Mouse (Mus musculus): Measurements from ENCODE around the gene Map3k19. TPM values are rescaled to one million over a fixed set of nuclear protein-coding genes. Genes with fewer than 3 reads are reported as not detected.

The Map3k19 gene
- polyA plus RNA-seq, 1 experiment from 2014 or later: not detected

DNA sequence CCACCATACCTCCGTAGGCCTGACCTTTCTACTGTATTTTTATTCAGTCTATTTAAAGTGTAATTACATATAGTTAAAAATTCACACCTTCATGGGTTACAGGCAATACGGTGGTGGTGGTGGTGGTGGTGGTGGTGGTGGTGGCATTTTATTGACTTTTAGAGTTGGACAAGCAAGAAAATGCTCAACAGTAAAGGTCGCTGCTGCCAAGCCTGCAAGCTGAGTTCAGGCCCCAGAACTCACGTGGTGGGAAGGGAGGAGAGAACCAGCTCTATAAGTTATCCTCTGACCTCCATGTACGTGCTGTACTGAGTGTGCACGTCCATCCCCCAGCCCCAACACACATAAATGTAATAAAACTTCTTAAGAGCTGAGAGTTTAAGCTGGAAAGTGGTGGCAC lies 38.5 kb downstream of the Map3k19 start:
- 64% methylated on average over 6 of the region's 6 CpGs for WGBS (ENCODE audit: insufficient replicate concordance)
- no peaks in the 10 kb centered on the region for H3K27me3 ChIP-seq (ENCODE audit: control insufficient read depth, insufficient read depth, low read depth, low read length)
- H3K4me1 ChIP-seq (ENCODE audit: control insufficient read depth, low read depth, low read length): no peaks in the 10 kb centered on the region
- H3K36me3 ChIP-seq (ENCODE audit: control insufficient read depth, insufficient read depth): no peaks in the 10 kb centered on the region
- H3K9ac ChIP-seq (ENCODE audit: low read depth, low read length): no peak overlapping the region
- no peak for ATAC-seq (ENCODE audit: low read depth)
- no peak overlapping the region for H3K27ac ChIP-seq (ENCODE audit: low read length)
- H3K4me2 ChIP-seq (ENCODE audit: low read depth, low read length): no peak overlapping the region
- H3K9me3 ChIP-seq (replicated peaks; ENCODE audit: control insufficient read depth, low read length): no peaks in the 10 kb centered on the region
- H3K4me3 ChIP-seq (ENCODE audit: low read depth, low read length): no peak overlapping the region

DNA sequence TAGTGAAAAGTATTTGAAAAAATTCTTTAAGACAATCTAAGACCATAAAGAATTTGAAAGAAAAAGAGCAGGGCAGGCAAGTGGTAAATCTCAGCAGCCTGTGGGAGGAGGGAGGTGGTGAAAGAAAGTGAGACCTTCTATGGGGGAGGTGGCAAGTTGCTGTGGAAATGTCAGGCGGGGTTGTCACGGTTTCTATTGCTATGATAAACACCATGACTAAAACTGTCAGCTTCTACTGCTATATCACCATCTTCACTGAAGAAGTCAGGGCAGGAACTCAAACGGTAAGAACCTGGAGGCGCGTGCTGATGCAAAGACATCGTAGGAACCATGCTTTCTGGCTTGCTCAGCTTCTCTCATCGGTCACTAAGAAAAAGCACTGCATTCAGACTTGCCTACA lies 41.9 kb downstream of the Map3k19 start:
- H3K4me3 ChIP-seq (ENCODE audit: low read depth, low read length): no peak overlapping the region
- H3K27me3 ChIP-seq (ENCODE audit: control insufficient read depth, insufficient read depth, low read depth, low read length): no peaks in the 10 kb centered on the region
- ATAC-seq (ENCODE audit: low read depth): no peak
- 62% methylated on average over 7 of the region's 7 CpGs for WGBS (ENCODE audit: insufficient replicate concordance)
- no peaks in the 10 kb centered on the region for H3K4me1 ChIP-seq (ENCODE audit: control insufficient read depth, low read depth, low read length)
- H3K36me3 ChIP-seq (ENCODE audit: control insufficient read depth, insufficient read depth): no peaks in the 10 kb centered on the region
- no peak overlapping the region for H3K4me2 ChIP-seq (ENCODE audit: low read depth, low read length)
- no peak overlapping the region for H3K9ac ChIP-seq (ENCODE audit: low read depth, low read length)
- no peaks in the 10 kb centered on the region for H3K9me3 ChIP-seq (replicated peaks; ENCODE audit: control insufficient read depth, low read length)
- no peak overlapping the region for H3K27ac ChIP-seq (ENCODE audit: low read length)

DNA sequence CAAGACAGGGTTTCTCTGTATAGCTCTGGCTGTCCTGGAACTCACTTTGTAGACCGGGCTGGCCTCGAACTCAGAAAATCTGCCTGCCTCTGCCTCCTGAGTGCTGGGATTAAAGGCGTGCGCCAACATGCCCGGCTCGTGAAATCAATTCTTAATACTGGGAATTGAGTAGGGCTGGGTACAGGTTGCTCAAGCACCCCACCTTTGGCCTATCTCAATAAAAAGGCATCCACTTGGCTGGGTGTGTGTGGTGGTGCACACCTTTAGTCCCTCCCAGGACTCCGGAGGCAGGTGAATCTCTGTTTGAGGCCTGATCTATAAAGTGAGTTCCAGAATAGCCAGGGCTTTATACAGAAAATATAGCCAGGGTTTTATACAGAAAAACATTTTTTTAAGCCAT lies 46.2 kb downstream of the Map3k19 start:
- 94% methylated on average over 7 of the region's 7 CpGs for WGBS (ENCODE audit: insufficient replicate concordance)
- no peak overlapping the region for H3K27ac ChIP-seq (ENCODE audit: low read length)
- no peaks in the 10 kb centered on the region for H3K27me3 ChIP-seq (ENCODE audit: control insufficient read depth, insufficient read depth, low read depth, low read length)
- peaks cover 14% of the 10 kb centered on the region for H3K36me3 ChIP-seq (ENCODE audit: control insufficient read depth, insufficient read depth)
- no peak overlapping the region for H3K9ac ChIP-seq (ENCODE audit: low read depth, low read length)
- H3K4me1 ChIP-seq (ENCODE audit: control insufficient read depth, low read depth, low read length): no peaks in the 10 kb centered on the region
- H3K4me3 ChIP-seq (ENCODE audit: low read depth, low read length): no peak overlapping the region
- no peak for ATAC-seq (ENCODE audit: low read depth)
- H3K4me2 ChIP-seq (ENCODE audit: low read depth, low read length): no peak overlapping the region
- H3K9me3 ChIP-seq (replicated peaks; ENCODE audit: control insufficient read depth, low read length): no peaks in the 10 kb centered on the region

DNA sequence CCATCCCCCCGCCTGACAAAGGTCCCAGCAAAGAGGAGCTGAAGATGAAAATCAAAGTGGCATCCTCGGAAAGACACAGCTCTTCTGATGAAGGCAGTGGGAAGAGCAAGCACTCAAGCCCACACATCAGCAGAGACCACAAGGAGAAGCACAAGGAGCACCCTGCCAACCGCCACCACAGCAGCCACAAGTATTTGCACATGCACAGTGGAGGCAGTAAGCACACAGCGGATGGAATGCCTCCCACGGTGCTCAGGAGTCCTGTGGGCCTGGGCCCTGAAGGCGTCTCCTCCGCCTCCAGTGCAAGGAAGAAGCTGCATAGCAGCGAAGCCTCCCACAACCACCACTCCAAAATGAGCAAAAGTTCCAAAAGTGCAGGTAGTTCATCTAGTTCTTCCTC lies 51.9 kb downstream of the Map3k19 start:
- peaks cover 48% of the 10 kb centered on the region for H3K36me3 ChIP-seq (ENCODE audit: control insufficient read depth, insufficient read depth)
- no peak overlapping the region for H3K27ac ChIP-seq (ENCODE audit: low read length)
- no peak overlapping the region for H3K9ac ChIP-seq (ENCODE audit: low read depth, low read length)
- no peaks in the 10 kb centered on the region for H3K27me3 ChIP-seq (ENCODE audit: control insufficient read depth, insufficient read depth, low read depth, low read length)
- H3K4me3 ChIP-seq (ENCODE audit: low read depth, low read length): no peak overlapping the region
- no peak for ATAC-seq (ENCODE audit: low read depth)
- 89% methylated on average over 8 of the region's 8 CpGs for WGBS (ENCODE audit: insufficient replicate concordance)
- H3K4me2 ChIP-seq (ENCODE audit: low read depth, low read length): no peak overlapping the region
- no peaks in the 10 kb centered on the region for H3K9me3 ChIP-seq (replicated peaks; ENCODE audit: control insufficient read depth, low read length)
- H3K4me1 ChIP-seq (ENCODE audit: control insufficient read depth, low read depth, low read length): no peaks in the 10 kb centered on the region

DNA sequence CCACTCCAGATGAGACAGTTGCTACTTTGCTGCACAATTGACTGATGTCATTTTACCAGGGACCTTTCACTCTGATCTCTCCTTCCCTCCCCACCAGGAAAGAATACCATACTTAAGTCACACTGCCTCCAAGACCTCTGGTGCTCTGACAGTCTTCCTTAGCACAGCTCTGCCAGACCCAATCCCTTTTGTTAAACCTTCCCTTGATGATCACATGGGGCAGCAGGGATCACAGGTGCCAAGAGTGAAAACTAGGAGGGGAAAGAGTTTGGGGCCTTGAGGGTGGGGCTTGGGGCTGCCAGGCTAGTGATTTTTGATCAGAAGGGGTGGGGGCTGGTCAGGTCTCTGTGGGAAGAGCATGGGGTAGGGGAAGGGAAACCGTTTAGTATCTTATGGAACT lies 58.1 kb downstream of the Map3k19 start:
- Histone ChIP-seq H3K4me1 (ENCODE audit: control insufficient read depth, low read depth, low read length) (no peaks in the 10 kb centered on the region; the same call in 1 of the 2 replicates), H3K4me2 (ENCODE audit: low read depth, low read length) (no peak overlapping the region), H3K9ac (ENCODE audit: low read depth, low read length) (no peak overlapping the region), H3K27me3 (ENCODE audit: control insufficient read depth, insufficient read depth, low read depth, low read length) (no peaks in the 10 kb centered on the region), H3K9me3 (replicated peaks; ENCODE audit: control insufficient read depth, low read length) (no peaks in the 10 kb centered on the region), H3K27ac (ENCODE audit: low read length) (no peak overlapping the region), H3K4me3 (ENCODE audit: low read depth, low read length) (no peak overlapping the region), H3K36me3 (ENCODE audit: control insufficient read depth, insufficient read depth) (peaks cover 20% of the 10 kb centered on the region)
- ATAC-seq (ENCODE audit: low read depth): no peak
- 65% methylated on average over 1 of the region's 1 CpGs for WGBS (ENCODE audit: insufficient replicate concordance)

DNA sequence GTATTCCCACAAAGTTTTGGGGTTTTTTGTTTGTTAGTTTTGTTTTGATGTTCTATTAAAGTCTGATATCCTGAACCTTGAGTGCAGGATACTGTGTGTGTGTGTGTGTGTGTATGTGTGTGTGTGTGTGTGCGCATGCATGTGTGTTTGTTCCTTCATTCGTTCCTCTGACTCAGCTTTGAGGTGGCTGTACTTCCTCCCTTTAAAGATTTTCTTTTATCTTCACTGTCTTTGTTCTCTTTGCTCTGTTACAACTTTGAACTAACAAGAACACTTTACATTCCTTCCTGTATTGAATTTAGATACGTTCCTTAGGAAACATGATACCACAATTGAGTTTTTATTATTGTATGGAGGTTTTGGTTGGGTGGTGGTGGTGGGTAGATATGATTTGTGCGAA lies 58.5 kb downstream of the Map3k19 start:
- H3K9ac ChIP-seq (ENCODE audit: low read depth, low read length): no peak overlapping the region
- H3K27ac ChIP-seq (ENCODE audit: low read length): no peak overlapping the region
- H3K36me3 ChIP-seq (ENCODE audit: control insufficient read depth, insufficient read depth): peaks cover 17% of the 10 kb centered on the region
- no peaks in the 10 kb centered on the region; the same call in 1 of the 2 replicates for H3K4me1 ChIP-seq (ENCODE audit: control insufficient read depth, low read depth, low read length)
- H3K4me3 ChIP-seq (ENCODE audit: low read depth, low read length): no peak overlapping the region
- H3K27me3 ChIP-seq (ENCODE audit: control insufficient read depth, insufficient read depth, low read depth, low read length): no peaks in the 10 kb centered on the region
- no peak overlapping the region for H3K4me2 ChIP-seq (ENCODE audit: low read depth, low read length)
- ATAC-seq (ENCODE audit: low read depth): no peak
- H3K9me3 ChIP-seq (replicated peaks; ENCODE audit: control insufficient read depth, low read length): no peaks in the 10 kb centered on the region
- WGBS (ENCODE audit: insufficient replicate concordance): 66% methylated on average over 4 of the region's 4 CpGs

DNA sequence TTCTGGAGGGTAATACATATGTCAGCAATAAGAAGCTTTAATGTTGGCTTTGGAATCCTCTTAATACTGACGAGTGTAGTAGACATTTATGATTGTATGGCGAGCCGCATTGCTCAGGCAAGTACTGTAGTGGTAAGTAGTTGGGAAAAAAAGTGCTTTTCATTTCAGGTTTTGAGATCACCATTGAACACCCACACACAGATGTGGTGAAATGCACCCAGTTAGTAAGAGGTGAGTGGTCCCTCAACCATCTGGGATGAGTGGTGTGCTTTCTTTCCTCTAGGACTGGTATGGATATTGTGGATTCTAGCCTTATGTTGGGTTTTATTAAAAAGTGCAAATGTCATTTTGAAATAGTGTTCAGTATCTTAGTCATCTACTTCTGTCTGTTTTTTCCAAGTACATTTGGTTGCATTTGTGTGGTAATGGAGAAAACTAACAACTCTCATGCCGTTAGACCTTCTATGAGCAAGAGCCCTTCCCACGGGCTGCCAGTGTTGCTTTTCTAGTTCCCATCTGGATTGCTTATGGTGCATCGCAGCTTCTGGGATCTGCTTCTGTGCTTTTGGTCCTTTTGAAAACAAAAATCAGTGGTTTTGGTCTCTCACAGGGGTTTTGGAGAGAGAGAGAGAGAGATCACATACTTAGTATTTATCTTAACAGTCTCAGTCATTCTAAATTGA lies 59.6 kb downstream of the Map3k19 start:
- Histone ChIP-seq H3K4me3 (ENCODE audit: low read depth, low read length) (no peak overlapping the region), H3K27ac (ENCODE audit: low read length) (no peak overlapping the region), H3K36me3 (ENCODE audit: control insufficient read depth, insufficient read depth) (peaks cover 14% of the 10 kb centered on the region), H3K9ac (ENCODE audit: low read depth, low read length) (no peak overlapping the region), H3K4me1 (ENCODE audit: control insufficient read depth, low read depth, low read length) (no peaks in the 10 kb centered on the region; the same call in 1 of the 2 replicates), H3K27me3 (ENCODE audit: control insufficient read depth, insufficient read depth, low read depth, low read length) (no peaks in the 10 kb centered on the region), H3K9me3 (replicated peaks; ENCODE audit: control insufficient read depth, low read length) (no peaks in the 10 kb centered on the region), H3K4me2 (ENCODE audit: low read depth, low read length) (no peak overlapping the region)
- WGBS (ENCODE audit: insufficient replicate concordance): 86% methylated on average over 6 of the region's 6 CpGs
- no peak for ATAC-seq (ENCODE audit: low read depth)

DNA sequence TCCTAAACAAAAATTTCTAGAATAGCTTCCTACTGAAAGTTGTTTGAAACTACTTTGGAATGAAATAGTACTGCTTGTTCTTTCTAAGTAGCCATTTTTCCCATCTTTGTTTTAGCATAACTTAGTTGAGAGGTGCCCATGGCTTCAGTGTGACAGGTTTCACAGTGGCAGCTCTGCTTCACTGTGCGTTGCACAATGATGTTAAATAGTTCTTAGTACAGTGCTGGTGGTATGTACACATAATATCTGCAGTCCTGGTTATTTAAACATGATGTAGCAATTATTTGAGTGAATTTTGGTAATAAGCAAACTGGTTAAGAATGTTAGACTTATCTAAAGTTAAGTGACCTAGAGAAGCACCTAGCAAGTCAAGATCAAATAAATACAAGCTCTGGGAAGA lies 61.4 kb downstream of the Map3k19 start:
- H3K27ac ChIP-seq (ENCODE audit: low read length): no peak overlapping the region
- no peak overlapping the region for H3K4me3 ChIP-seq (ENCODE audit: low read depth, low read length)
- no peak overlapping the region for H3K4me2 ChIP-seq (ENCODE audit: low read depth, low read length)
- no peaks in the 10 kb centered on the region for H3K27me3 ChIP-seq (ENCODE audit: control insufficient read depth, insufficient read depth, low read depth, low read length)
- peak; percentile 79; the same call in 1 of the 2 replicates for ATAC-seq (ENCODE audit: low read depth)
- H3K36me3 ChIP-seq (ENCODE audit: control insufficient read depth, insufficient read depth): peaks cover 6% of the 10 kb centered on the region
- H3K9ac ChIP-seq (ENCODE audit: low read depth, low read length): no peak overlapping the region
- WGBS (ENCODE audit: insufficient replicate concordance): 81% methylated on average over 1 of the region's 1 CpGs
- H3K4me1 ChIP-seq (ENCODE audit: control insufficient read depth, low read depth, low read length): no peaks in the 10 kb centered on the region; the same call in none of the 2 replicates
- no peaks in the 10 kb centered on the region for H3K9me3 ChIP-seq (replicated peaks; ENCODE audit: control insufficient read depth, low read length)

DNA sequence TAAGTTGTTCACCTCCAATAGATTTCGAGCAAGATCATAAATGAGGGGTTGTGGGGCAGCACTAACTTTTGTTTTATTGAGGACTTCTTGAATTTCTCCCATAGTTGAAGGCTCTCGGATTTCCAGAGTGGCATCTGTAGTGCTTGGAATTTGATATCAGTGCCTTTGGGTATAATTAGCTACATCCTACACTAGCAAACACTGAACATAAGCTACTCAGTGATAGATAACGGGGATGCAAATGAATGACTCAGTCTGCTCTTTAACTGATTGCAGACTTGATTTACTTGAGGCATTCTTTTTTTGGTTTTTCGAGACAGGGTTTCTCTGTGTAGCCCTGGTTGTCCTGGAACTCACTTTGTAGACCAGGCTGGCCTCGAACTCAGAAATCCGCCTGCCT lies 65.9 kb downstream of the Map3k19 start:
- Histone ChIP-seq H3K4me1 (ENCODE audit: control insufficient read depth, low read depth, low read length) (peaks cover 4% of the 10 kb centered on the region), H3K9ac (ENCODE audit: low read depth, low read length) (no peak overlapping the region), H3K4me2 (ENCODE audit: low read depth, low read length) (no peak overlapping the region), H3K36me3 (ENCODE audit: control insufficient read depth, insufficient read depth) (no peaks in the 10 kb centered on the region), H3K4me3 (ENCODE audit: low read depth, low read length) (no peak overlapping the region), H3K9me3 (replicated peaks; ENCODE audit: control insufficient read depth, low read length) (no peaks in the 10 kb centered on the region), H3K27ac (ENCODE audit: low read length) (no peak overlapping the region), H3K27me3 (ENCODE audit: control insufficient read depth, insufficient read depth, low read depth, low read length) (no peaks in the 10 kb centered on the region)
- ATAC-seq (ENCODE audit: low read depth): no peak
- 66% methylated on average over 6 of the region's 6 CpGs for WGBS (ENCODE audit: insufficient replicate concordance)

All from liver, embryonic 16.5 days (tissue).